Mouse (Mus musculus): ENCODE measurements around the gene Slc22a23.
A peak's percentile ranks its signal among the peaks of the same experiment; 100 is the strongest.

Gene Slc22a23

DNA sequence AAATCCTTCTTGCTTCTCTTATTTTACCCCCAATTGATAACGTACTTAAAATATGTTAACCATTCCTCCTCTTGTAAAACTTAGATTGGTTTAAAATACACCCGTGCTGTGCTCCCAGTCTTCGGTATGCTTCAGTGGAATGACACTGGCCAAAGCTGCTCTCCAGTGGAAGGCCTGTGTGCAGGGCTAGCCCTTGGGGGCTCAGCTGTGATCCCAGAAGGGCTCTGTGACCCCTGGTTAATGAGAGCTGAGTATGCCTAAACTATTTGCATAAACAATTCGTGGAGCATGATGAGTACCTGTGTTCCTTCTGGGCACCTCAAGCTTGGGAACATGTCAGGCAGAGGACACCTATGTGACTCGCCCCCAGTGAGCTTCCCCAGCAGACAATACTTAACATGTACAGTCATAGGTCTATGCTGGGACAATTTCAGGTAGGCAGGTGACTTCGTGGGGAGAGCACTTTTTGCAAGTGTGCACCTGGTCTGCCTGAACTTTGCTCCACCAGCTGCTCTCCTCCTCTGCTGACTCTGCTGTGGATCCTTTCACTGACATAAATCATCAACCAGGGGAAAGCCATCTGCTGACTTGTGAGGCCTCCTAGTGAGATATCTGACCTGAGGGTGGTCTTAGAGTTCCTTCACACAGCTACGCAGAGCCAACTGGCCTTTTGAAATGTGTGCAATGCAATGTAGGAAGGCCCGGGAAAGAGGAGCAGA, 77.9 kb downstream of the Slc22a23 start:
- peak; percentile 88 for DNase-seq

DNA sequence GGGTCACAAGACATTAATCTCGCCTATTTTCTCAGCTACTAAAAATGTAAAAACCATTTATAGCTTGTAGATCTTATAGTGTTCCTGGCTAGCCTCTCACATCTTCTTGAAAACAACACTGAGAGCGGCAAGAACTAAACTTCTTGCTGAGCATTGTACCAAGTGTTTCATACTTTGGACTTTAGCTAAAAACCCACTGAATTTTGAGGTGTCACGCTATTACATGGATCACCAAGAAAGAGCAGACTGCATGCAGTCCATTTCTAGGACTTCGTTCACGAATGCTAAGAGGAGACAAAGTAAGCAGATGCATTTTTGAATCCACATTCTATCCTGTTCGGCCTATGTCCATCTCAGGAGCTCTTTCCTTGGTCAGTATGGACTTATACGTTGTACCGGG, 78.9 kb downstream of the Slc22a23 start:
- peak; percentile 82 for DNase-seq

GRCm38 (mm10) chr13:34265576-34265975, 79.4 kb downstream of the Slc22a23 start:
- no peak for DNase-seq

DNA sequence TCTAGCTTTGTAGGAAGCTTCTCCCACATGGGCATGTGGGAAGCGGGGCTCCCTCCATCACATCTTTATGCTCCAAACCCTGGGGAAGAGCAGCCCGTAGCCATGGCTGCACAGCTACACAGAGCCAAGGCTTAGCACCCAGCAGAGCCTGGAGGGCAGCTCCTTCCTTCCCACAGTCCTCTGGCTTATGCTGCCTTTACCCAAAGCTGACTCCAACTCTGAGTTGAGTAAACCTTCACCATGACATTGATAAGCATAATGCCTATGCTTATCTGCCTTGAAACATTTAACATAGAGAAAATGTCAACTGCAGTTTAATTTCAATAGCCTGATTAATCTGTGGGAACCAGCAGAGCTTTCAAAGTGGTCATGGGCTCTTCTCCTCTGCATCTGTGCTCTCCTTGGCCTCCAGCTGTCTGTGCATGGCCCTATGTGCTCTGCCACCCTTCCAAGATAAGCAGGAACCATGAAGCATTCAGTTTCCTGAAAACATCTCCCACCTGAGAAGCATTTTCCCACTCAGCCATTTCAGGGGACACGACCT, 79.9 kb downstream of the Slc22a23 start:
- no peak for DNase-seq

- peak; percentile 34 for DNase-seq
Observed at GRCm38 (mm10) chr13:34264508-34264907, 80.5 kb downstream of the Slc22a23 start.

DNA sequence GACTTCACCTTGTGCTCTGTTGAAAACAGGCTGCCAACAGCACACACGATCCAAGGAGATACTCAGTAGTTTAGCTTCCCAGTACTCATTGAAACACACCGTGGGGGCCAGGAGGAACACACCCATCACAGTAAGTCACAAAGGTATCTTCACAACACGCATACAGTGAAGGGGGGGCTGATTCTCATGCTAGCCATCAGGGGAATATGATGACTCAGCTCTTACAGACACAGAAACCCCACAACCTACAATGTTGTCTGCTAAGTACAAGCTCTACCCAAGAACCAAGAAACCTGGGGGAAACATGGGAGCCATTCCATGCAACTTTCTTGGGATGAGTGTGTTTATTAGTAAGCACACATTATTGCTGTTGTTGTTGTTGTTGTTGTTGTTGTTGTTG, 86.2 kb downstream of the Slc22a23 start:
- DNase-seq: no peak

DNA sequence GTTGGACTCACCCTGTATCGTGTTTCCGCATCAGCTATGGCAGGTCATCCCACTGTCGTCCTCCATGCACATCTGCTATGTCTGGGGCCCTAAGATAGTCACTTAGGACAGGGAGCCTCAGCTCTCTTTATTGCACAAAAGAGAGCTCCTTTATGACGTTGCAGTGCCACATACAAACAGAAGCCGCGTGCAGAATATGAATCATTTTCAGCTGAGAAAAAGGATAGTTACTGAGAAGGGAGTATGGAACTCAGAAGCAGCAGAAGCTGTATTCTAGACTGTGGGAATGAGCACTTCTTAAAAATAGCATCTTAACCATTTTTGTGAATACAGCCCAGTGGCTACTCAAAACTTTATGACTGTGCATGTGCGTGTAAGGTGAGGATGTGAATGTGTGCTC, 87.8 kb downstream of the Slc22a23 start:
- no peak for DNase-seq

GRCm38 (mm10) chr13:34256676-34257075, 88.3 kb downstream of the Slc22a23 start:
- peak; percentile 91 for DNase-seq

DNA sequence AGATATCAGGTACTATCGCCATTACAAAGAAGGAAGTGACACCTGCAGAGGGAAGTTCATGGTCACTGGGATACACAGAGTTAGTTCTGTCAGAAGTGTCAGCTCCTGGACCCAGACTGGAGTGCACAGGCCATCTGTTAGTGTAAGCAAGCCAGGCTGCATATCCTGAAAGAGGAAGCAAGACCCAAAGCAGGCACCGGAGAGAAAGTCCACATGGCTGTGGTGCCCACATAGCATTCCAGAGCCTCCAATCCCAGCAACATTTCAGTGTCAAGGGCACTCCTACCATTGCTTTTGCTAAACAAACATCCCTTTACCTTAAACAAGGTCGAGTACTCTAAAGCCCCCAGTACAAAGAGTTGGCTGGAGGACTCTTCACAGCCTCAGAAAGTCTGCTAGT, 89.7 kb downstream of the Slc22a23 start:
- DNase-seq: no peak

- peak; percentile 96 for DNase-seq
Observed at GRCm38 (mm10) chr13:34254691-34255090, 90.3 kb downstream of the Slc22a23 start.

- DNase-seq: no peak
Observed at GRCm38 (mm10) chr13:34253736-34254135, 91.2 kb downstream of the Slc22a23 start.

- no peak for DNase-seq
Observed at GRCm38 (mm10) chr13:34248941-34249920, 95.8 kb downstream of the Slc22a23 start.

- DNase-seq: no peak
Observed at GRCm38 (mm10) chr13:34248107-34248506, 96.9 kb downstream of the Slc22a23 start.

DNA sequence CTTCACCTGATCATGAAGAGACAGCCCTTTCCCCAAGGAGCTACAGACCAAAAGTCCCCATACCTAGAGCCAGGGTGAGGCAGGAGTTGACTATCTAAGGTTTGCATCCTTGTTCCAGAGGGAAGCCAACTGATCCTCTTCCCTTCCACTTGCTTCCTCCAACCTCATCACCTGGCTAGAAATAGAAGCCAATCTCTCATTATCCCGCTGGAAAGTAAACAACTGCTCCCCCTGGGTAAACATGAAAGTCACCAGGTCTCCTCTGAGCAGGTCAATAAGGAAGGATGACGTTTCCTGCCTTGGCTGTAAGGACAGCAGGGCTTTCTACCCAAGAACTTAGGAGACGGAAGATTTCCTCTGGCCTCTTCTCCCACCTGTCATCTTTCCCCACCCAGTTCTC, 98.2 kb downstream of the Slc22a23 start:
- no peak for DNase-seq

DNA sequence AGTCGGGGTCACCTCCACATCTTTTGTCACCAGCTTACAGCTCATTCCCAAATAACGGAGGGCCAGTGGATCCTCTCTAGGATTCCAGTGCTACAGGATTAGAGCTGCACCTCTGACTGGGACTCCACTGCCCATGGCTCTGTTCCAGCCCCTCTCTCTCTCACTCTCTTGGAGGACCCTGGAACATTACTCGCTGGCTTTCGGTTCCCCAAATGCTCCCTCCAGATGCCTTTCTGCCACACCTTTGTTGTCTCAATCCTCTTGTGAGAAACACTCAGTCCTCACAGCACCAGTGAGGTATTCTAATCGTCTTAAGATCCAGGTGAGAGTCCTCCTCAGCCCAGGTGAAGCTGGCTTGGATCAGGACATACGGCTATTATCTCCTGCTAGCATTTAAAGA, 99.8 kb downstream of the Slc22a23 start:
- no peak for DNase-seq

DNA sequence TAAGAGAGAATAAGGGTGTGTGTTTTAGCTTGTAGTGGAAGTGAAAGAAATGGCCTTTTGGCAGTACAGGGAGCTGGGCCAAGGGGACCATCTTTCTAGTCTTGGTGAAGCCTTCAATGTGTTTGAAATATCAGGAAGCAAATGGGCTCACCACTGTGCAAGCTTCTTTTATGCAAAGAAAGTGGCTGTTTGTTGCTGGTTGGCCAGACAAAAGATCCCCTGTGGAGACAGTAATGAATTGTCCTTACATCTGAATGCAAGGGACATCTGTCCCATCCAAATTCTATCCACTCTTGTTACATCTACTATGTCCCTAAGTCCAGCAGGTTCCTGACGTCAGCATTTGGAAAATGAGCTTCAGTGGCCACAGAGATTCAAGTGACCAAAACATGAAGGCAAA, 100.8 kb downstream of the Slc22a23 start:
- DNase-seq: no peak

GRCm38 (mm10) chr13:34242211-34242610, 102.8 kb downstream of the Slc22a23 start:
- DNase-seq: no peak

GRCm38 (mm10) chr13:34240087-34240428, 104.9 kb downstream of the Slc22a23 start:
- DNase-seq: peak; percentile 82

GRCm38 (mm10) chr13:34239371-34240086, 105.5 kb downstream of the Slc22a23 start:
- peak; percentile 85 for DNase-seq

- no peak for DNase-seq
Observed at GRCm38 (mm10) chr13:34238646-34239290, 106.2 kb downstream of the Slc22a23 start.

- no peak for DNase-seq
Observed at GRCm38 (mm10) chr13:34235056-34235455, 109.9 kb downstream of the Slc22a23 start.

GRCm38 (mm10) chr13:34234439-34234838, 110.5 kb downstream of the Slc22a23 start:
- peak; percentile 51 for DNase-seq

DNA sequence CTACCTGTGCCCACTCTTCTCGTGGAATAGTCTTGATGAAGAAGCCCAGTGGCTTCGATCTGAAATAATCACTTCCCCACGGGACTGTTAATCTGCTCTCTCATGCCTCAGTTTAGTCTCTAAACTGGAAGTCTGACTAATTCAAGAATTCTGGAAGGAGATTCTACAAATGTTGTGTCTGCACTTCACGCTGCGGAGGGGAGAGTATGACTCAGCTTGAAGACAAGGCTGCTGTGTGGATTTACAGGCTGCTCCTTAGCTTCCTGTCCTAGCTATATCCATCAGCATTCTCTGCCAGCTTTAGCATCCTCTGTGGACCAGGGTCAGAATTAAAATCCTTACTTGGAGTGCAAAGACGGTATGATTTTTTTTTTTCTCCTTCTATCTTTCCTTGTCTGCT, 112.0 kb downstream of the Slc22a23 start:
- no peak for DNase-seq
